Mouse (Mus musculus): ENCODE data around the gene Spata20. TPM values are rescaled to one million over a fixed set of nuclear protein-coding genes. Genes with fewer than 3 reads are reported as not detected.

Gene Spata20
- polyA plus RNA-seq, 1 experiment from 2014 or later: not detected

DNA sequence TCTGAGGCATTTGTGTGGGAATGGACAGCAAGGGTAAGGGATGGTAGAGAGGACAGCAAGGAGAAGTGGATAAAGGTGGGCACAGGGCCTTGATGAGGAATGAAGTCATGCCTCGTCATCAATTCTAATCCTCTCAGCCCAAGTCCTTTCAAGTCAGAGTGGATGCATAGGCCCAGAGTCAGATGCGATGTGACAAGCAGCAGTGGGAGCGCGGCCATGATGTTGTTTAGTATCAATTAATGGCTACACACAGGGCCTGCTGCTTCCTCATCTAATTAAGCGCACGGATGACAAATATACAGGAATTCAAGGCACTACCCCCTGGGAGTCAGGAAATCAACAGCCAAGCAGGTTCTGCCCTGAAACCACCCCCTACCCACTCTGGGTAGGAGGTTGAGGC is 45.6 kb downstream of the Spata20 start:
- peaks cover 79% of the 10 kb centered on the region for H3K4me1 ChIP-seq
- H3K36me3 ChIP-seq: peaks cover 55% of the 10 kb centered on the region
- no peaks in the 10 kb centered on the region for H3K9me3 ChIP-seq (replicated peaks)
- peaks cover 7% of the 10 kb centered on the region; the same call in 1 of the 2 replicates for H3K27me3 ChIP-seq (ENCODE audit: low read depth, poor library complexity, severe bottlenecking)
- DNase-seq (ENCODE audit: low spot score): no peak
- no peak overlapping the region for H3K4me3 ChIP-seq
- WGBS: 83% methylated on average over 6 of the region's 6 CpGs
- peak overlapping the region; percentile 70 for H3K27ac ChIP-seq (replicated peaks)

DNA sequence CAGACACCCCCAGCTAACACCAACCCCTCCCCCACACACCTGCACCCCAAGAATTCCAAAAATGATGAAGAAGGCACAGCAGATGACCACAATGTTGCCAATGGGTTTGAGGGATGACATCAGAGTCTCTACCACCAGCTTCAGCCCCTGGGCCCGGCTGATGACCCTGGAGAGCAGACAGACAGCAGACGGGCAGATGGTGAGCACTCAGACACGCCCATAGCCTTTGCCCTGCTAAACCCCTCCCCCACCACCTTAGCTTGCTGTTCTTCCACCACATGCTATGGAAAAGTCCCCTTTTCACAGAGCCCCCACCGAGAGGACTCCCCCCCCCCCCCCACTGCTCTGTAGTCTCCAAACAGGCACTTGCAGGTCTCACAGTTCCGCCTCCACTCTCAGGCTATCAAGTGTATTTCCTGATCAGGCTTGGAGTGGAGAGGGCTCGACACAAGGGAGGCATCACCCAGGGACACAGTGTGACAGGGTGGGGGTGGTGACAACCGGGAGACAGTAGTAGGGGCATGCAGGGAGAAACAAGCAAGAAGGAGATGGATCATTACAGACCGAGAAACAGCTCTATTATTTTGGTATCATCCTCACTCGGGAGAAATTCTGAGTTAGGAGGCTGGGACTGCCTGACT is 56.8 kb downstream of the Spata20 start:
- Histone ChIP-seq H3K4me3 (no peak overlapping the region), H3K36me3 (peaks cover 90% of the 10 kb centered on the region), H3K4me1 (peaks cover 46% of the 10 kb centered on the region), H3K27ac (replicated peaks) (peak overlapping the region; percentile 65), H3K9me3 (replicated peaks) (no peaks in the 10 kb centered on the region), H3K27me3 (ENCODE audit: low read depth, poor library complexity, severe bottlenecking) (peaks cover 24% of the 10 kb centered on the region)
- DNase-seq (ENCODE audit: low spot score): peak; percentile 50
- WGBS: 38% methylated on average over 9 of the region's 9 CpGs

Other genes starting within 250 kb of the Spata20 start
- 0.27 and 0.99 TPM in 2 replicates for gene Wfikkn2, start 240.2 kb downstream of the Spata20 start, polyA plus RNA-seq (2016; fragmentation: Nextera tagmentation; extraction: Ambion mirVana)
- gene Gm21885, start 204.3 kb downstream of the Spata20 start, polyA plus RNA-seq (2016; fragmentation: Nextera tagmentation; extraction: Ambion mirVana): not detected in 2 replicates
- gene Luc7l3, start 164.2 kb downstream of the Spata20 start, polyA plus RNA-seq (2016; fragmentation: Nextera tagmentation; extraction: Ambion mirVana): 105 and 109 TPM in 2 replicates
- 11.1 and 12.9 TPM in 2 replicates for gene Ankrd40, start 158.2 kb downstream of the Spata20 start, polyA plus RNA-seq (2016; fragmentation: Nextera tagmentation; extraction: Ambion mirVana)
- 0.37 and 0.42 TPM in 2 replicates for gene Abcc3, start 93.2 kb downstream of the Spata20 start, polyA plus RNA-seq (2016; fragmentation: Nextera tagmentation; extraction: Ambion mirVana)
- gene Cacna1g, start 12.0 kb downstream of the Spata20 start, polyA plus RNA-seq (2016; fragmentation: Nextera tagmentation; extraction: Ambion mirVana): 8.1 and 9.1 TPM in 2 replicates
- gene Epn3, start 13.8 kb upstream of the Spata20 start, polyA plus RNA-seq (2016; fragmentation: Nextera tagmentation; extraction: Ambion mirVana): 0.57 and 0.80 TPM in 2 replicates
- 2.7 and 2.9 TPM in 2 replicates for gene Mycbpap, start 35.6 kb upstream of the Spata20 start, polyA plus RNA-seq (2016; fragmentation: Nextera tagmentation; extraction: Ambion mirVana)
- gene Rsad1, start 63.1 kb upstream of the Spata20 start, polyA plus RNA-seq (2016; fragmentation: Nextera tagmentation; extraction: Ambion mirVana): 4.6 and 5.1 TPM in 2 replicates
- 0.12 and 0.39 TPM in 2 replicates for gene Chad, start 78.9 kb upstream of the Spata20 start, polyA plus RNA-seq (2016; fragmentation: Nextera tagmentation; extraction: Ambion mirVana)
- 3.0 and 3.5 TPM in 2 replicates for gene Acsf2, start 115.7 kb upstream of the Spata20 start, polyA plus RNA-seq (2016; fragmentation: Nextera tagmentation; extraction: Ambion mirVana)
- 265 and 286 TPM in 2 replicates for gene Lrrc59, start 143.6 kb upstream of the Spata20 start, polyA plus RNA-seq (2016; fragmentation: Nextera tagmentation; extraction: Ambion mirVana)
- 143 and 145 TPM in 2 replicates for gene Mrpl27, start 167.6 kb upstream of the Spata20 start, polyA plus RNA-seq (2016; fragmentation: Nextera tagmentation; extraction: Ambion mirVana)
- 61.7 and 64.1 TPM in 2 replicates for gene Eme1, start 167.8 kb upstream of the Spata20 start, polyA plus RNA-seq (2016; fragmentation: Nextera tagmentation; extraction: Ambion mirVana)
- 13.8 and 14.4 TPM in 2 replicates for gene Xylt2, start 191.3 kb upstream of the Spata20 start, polyA plus RNA-seq (2016; fragmentation: Nextera tagmentation; extraction: Ambion mirVana)
- not detected in 2 replicates for gene Gm11541, start 218.3 kb upstream of the Spata20 start, polyA plus RNA-seq (2016; fragmentation: Nextera tagmentation; extraction: Ambion mirVana)